Mouse (Mus musculus) CH12.LX (cell line): Measurements from ENCODE around the gene Mef2d. TPM values are rescaled to one million over a fixed set of nuclear protein-coding genes. Genes with fewer than 3 reads are reported as not detected.

Experiments
- DNase-seq: peaks from one replicate; pipeline ENCODE4 v3.0.0-alpha.2; 2013; ENCODE audit errors: extremely low read depth
- H3K27ac ChIP-seq: 2 replicates; pipeline ENCODE4 v1.5.1; 2012; ENCODE audit warnings: low read depth, mild to moderate bottlenecking, control low read depth, moderate library complexity; ENCODE audit not compliant: insufficient read depth
- H3K27me3 ChIP-seq: replicated peaks from 2 replicates; pipeline ENCODE3; 2012; ENCODE audit warnings: inconsistent platforms
- H3K36me3 ChIP-seq, 2 experiments: replicated peaks in 1 of 2; 2 replicates each; pipeline versions ENCODE3 to v1.6.1; 2012; ENCODE audit warnings: inconsistent platforms in 1 of 2, low read length in 1 of 2, mild to moderate bottlenecking in 1 of 2, mixed read lengths in 1 of 2, moderate library complexity in 1 of 2; ENCODE audit not compliant: control insufficient read depth in 1 of 2, insufficient read depth in 1 of 2
- H3K4me1 ChIP-seq, 2 experiments: 2 replicates each; pipeline ENCODE4 v1.6.1; 2012; ENCODE audit warnings: inconsistent platforms in 1 of 2, moderate library complexity in 1 of 2; ENCODE audit not compliant: insufficient read depth in 2 of 2, control insufficient read depth in 1 of 2
- H3K4me2 ChIP-seq: 2 replicates; pipeline ENCODE4 v1.6.1; 2012; ENCODE audit warnings: low read depth, mild to moderate bottlenecking, control low read depth; ENCODE audit not compliant: poor library complexity, insufficient read depth, severe bottlenecking
- H3K4me3 ChIP-seq, 3 experiments: fragments of 150-350 bp in 1 of 3; sonication (generic) in 1 of 3; replicated peaks in 1 of 3; 2 replicates each; pipeline versions ENCODE3 to v1.5.1; 2011 to 2012; ENCODE audit warnings: low read depth in 2 of 3, low read length in 2 of 3, mild to moderate bottlenecking in 2 of 3, moderate library complexity in 2 of 3, control low read depth in 1 of 3, improper control_type of control experiment in 1 of 3, inconsistent platforms in 1 of 3, mixed read lengths in 1 of 3; ENCODE audit not compliant: poor library complexity in 1 of 3
- H3K79me2 ChIP-seq: replicated peaks from 2 replicates; pipeline ENCODE4 v1.6.1; 2012; ENCODE audit warnings: mild to moderate bottlenecking, moderate library complexity; ENCODE audit not compliant: control insufficient read depth, poor library complexity, insufficient read depth, severe bottlenecking; ENCODE audit errors: extremely low read depth
- H3K9ac ChIP-seq: 2 replicates; pipeline ENCODE4 v1.6.1; 2012; ENCODE audit warnings: low read depth, mild to moderate bottlenecking, control low read depth, moderate library complexity; ENCODE audit not compliant: insufficient read depth
- H3K9me3 ChIP-seq: replicated peaks from 2 replicates; pipeline ENCODE3; 2012; ENCODE audit warnings: low read length, inconsistent platforms, mixed read lengths
- CHD1 ChIP-seq: IDR thresholded peaks from 2 replicates; pipeline ENCODE4 v1.6.1; 2012; ENCODE audit warnings: low read depth, low read length, improper control_type of control experiment, inconsistent platforms
- CTCF ChIP-seq, 2 experiments: IDR thresholded peaks in 1 of 2; conservative IDR thresholded peaks in 1 of 2; 2 replicates each; pipeline ENCODE4 v1.5.1; 2011 to 2012; ENCODE audit warnings: low read depth in 2 of 2, low read length in 2 of 2, improper control_type of control experiment in 1 of 2, inconsistent platforms in 1 of 2, mild to moderate bottlenecking in 1 of 2, moderate library complexity in 1 of 2
- ELF1 ChIP-seq: IDR thresholded peaks from 2 replicates; pipeline ENCODE4 v1.6.1; 2014; ENCODE audit warnings: low read depth, mild to moderate bottlenecking, inconsistent platforms, low read length, improper control_type of control experiment
- EP300 ChIP-seq: IDR thresholded peaks from 2 replicates; pipeline ENCODE4 v1.6.1; 2011; ENCODE audit warnings: low read length, improper control_type of control experiment
- JUN ChIP-seq: IDR thresholded peaks from 2 replicates; pipeline ENCODE4 v1.6.1; 2011; ENCODE audit warnings: low read depth, mild to moderate bottlenecking, low read length, improper control_type of control experiment, moderate library complexity; ENCODE audit not compliant: insufficient read depth
- JUND ChIP-seq: conservative IDR thresholded peaks from 2 replicates; pipeline ENCODE4 v1.6.1; 2011; ENCODE audit warnings: low read depth, low read length, improper control_type of control experiment
- KAT2A ChIP-seq: IDR thresholded peaks from 2 replicates; pipeline ENCODE4 v1.6.1; 2012; ENCODE audit warnings: low read length, improper control_type of control experiment, inconsistent platforms; ENCODE audit not compliant: insufficient replicate concordance
- MAZ ChIP-seq: IDR thresholded peaks from 2 replicates; pipeline ENCODE4 v1.6.1; 2012; ENCODE audit warnings: low read depth, mild to moderate bottlenecking, inconsistent platforms, low read length, improper control_type of control experiment, moderate library complexity
- MEF2A ChIP-seq: IDR thresholded peaks from 2 replicates; pipeline ENCODE4 v1.6.1; 2014; ENCODE audit warnings: low read depth, mild to moderate bottlenecking, inconsistent platforms, low read length, improper control_type of control experiment, borderline replicate concordance
- MXI1 ChIP-seq: IDR thresholded peaks from 2 replicates; pipeline ENCODE4 v1.6.1; 2011; ENCODE audit warnings: mild to moderate bottlenecking, low read depth, low read length, improper control_type of control experiment
- MYC ChIP-seq: IDR thresholded peaks from 2 replicates; pipeline ENCODE4 v1.6.1; 2011; ENCODE audit warnings: low read depth, mild to moderate bottlenecking, improper control_type of control experiment, low read length
- PAX5 ChIP-seq: IDR thresholded peaks from 2 replicates; pipeline ENCODE4 v1.6.1; 2012; ENCODE audit warnings: low read length, inconsistent platforms, mixed read lengths
- POLR2A ChIP-seq: IDR thresholded peaks from 2 replicates; pipeline ENCODE4 v1.6.1; 2011; ENCODE audit warnings: low read depth, mild to moderate bottlenecking, improper control_type of control experiment, low read length
- POLR2AphosphoS2 ChIP-seq: IDR thresholded peaks from 2 replicates; pipeline ENCODE4 v1.6.1; 2011; ENCODE audit warnings: low read depth, low read length, improper control_type of control experiment
- RCOR1 ChIP-seq: conservative IDR thresholded peaks from 2 replicates; pipeline ENCODE4 v1.6.1; 2012; ENCODE audit warnings: low read depth, mild to moderate bottlenecking, inconsistent platforms, low read length, improper control_type of control experiment
- SIN3A ChIP-seq: IDR thresholded peaks from 2 replicates; pipeline ENCODE4 v1.6.1; 2012; ENCODE audit warnings: low read length, improper control_type of control experiment, inconsistent platforms
- SMC3 ChIP-seq: IDR thresholded peaks from 2 replicates; pipeline ENCODE4 v1.6.1; 2011; ENCODE audit warnings: low read depth, low read length, improper control_type of control experiment
- TCF12 ChIP-seq: IDR thresholded peaks from 2 replicates; pipeline ENCODE4 v1.6.1; 2014; ENCODE audit warnings: low read depth, mild to moderate bottlenecking, inconsistent platforms, low read length, improper control_type of control experiment
- UBTF ChIP-seq: IDR thresholded peaks from 2 replicates; pipeline ENCODE4 v1.6.1; 2012; ENCODE audit warnings: low read depth, mild to moderate bottlenecking, inconsistent platforms, low read length, improper control_type of control experiment, moderate library complexity
- USF1 ChIP-seq: IDR thresholded peaks from 2 replicates; pipeline ENCODE4 v1.6.1; 2014; ENCODE audit warnings: low read depth, mild to moderate bottlenecking, inconsistent platforms, low read length, improper control_type of control experiment
- ZNF384 ChIP-seq: IDR thresholded peaks from 2 replicates; pipeline ENCODE4 v1.6.1; 2012; ENCODE audit warnings: low read depth, low read length, improper control_type of control experiment, inconsistent platforms
- dilution Hi-C: fragments of 300-500 bp; cut with MboI; formaldehyde crosslinking; loops from 2 replicates; pipeline ENCODE4 v1.14.3; 2020; ENCODE audit warnings: low sequenced_read_pairs; ENCODE audit not compliant: extremely low pct_unique_long_range_greater_than_20kb, extremely low pct_ligation_motif_present
- in situ Hi-C: fragments of 300-500 bp; cut with MboI; formaldehyde crosslinking; loops from 3 replicates; pipeline ENCODE4 v1.14.3; 2019; ENCODE audit warnings: low sequenced_read_pairs, low pct_ligation_motif_present, low pct_unique_long_range_greater_than_20kb, mixed read lengths
- polyA plus RNA-seq: library from polyadenylated mRNA; unstranded; fragments of >175 nt; gene quantifications from 2 replicates; pipeline ENCODE4 v1.2.1, GENCODE M21; 2012; ENCODE audit warnings: low read depth; ENCODE audit not compliant: insufficient read length
- total RNA-seq, 2 experiments: library from RNA; depleted of rRNA; stranded (reverse); fragments of 300-350 nt in 1 of 2; fragments of >200 nt in 1 of 2; gene quantifications; 2 replicates each; pipeline ENCODE4 v1.2.3; 2012 to 2014

Mef2d gene
- total and polyA plus RNA-seq, 3 experiments, result 4.8 to 75.8 (median 10.9) TPM

- Histone ChIP-seq H3K9me3 (peaks cover 7% of the 10 kb centered on the region), H3K27me3 (peaks cover 97% of the 10 kb centered on the region), H3K4me1 (no peaks in the 10 kb centered on the region), H3K4me3 (no peak overlapping the region), H3K4me2 (no peak overlapping the region), H3K9ac (no peak overlapping the region), H3K27ac (no peak overlapping the region), H3K36me3 (no peaks in the 10 kb centered on the region), H3K79me2 (no peaks in the 10 kb centered on the region)
- no peak for DNase-seq
- dilution Hi-C loops, result no loop called here
- in situ Hi-C loops, result no loop called here
- TF ChIP-seq JUN, result no peak
- TF ChIP-seq MYC, result no peak
- TF ChIP-seq CTCF (conservative IDR thresholded peaks at IDR 0.05 in 1 of 2, IDR thresholded peaks at IDR 0.05 in 1 of 2; ENCODE audit: low read depth in 2 of 2, low read length in 2 of 2), result no peak
- TF ChIP-seq EP300, result no peak
- TF ChIP-seq KAT2A, result no peak
- no peak for TF ChIP-seq UBTF
- no peak for TF ChIP-seq MEF2A
- TF ChIP-seq, all 38 proteins: peak for 0
Measured at GRCm38 (mm10) chr3:88204751-88205150, 62.6 kb downstream of the Mef2d start.

DNA sequence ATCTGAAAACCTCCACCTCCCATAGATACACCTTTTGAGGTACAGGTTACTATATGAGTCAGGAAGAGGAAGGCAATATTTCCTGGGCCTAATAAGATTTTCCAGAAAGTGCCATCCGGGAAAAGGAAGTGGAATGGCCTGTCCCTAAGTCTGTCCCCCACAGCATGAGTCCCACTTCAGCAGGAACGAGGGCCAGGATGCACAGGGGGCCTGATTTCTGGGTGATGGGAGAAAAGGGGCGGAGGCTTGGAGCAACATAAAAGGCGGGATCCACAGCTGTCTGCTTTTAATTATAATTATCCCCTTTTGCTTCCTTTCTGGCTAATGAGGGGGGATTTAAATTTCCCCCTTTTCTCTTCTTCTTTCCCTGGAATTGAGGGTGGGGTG is 63.0 kb downstream of the Mef2d start:
- no peak for DNase-seq
- no peaks in the 10 kb centered on the region for H3K79me2 ChIP-seq
- no peak for TF ChIP-seq JUN
- TF ChIP-seq MAZ, result no peak
- no peak for TF ChIP-seq TCF12
- TF ChIP-seq EP300, result no peak
- TF ChIP-seq PAX5, result no peak
- TF ChIP-seq POLR2A, result no peak
- no peak for TF ChIP-seq USF1
- no peak for TF ChIP-seq ELF1
- TF ChIP-seq SIN3A, result no peak
- TF ChIP-seq JUND, result no peak
- no peak for TF ChIP-seq ZNF384
- no peak for TF ChIP-seq SMC3
- TF ChIP-seq RCOR1, result no peak
- no peak for TF ChIP-seq POLR2AphosphoS2
- TF ChIP-seq MXI1, result no peak
- no peak for TF ChIP-seq CHD1
- no peak for TF ChIP-seq KAT2A
- TF ChIP-seq, all 38 proteins: peak for 0
- no peak overlapping the region for H3K4me2 ChIP-seq
- no peak overlapping the region for H3K9ac ChIP-seq
- in situ Hi-C loops (no loop called here), dilution Hi-C loops (no loop called here)
- no peaks in the 10 kb centered on the region for H3K4me1 ChIP-seq
- peaks cover 7% of the 10 kb centered on the region for H3K9me3 ChIP-seq
- peaks cover 99% of the 10 kb centered on the region for H3K27me3 ChIP-seq
- no peak overlapping the region for H3K27ac ChIP-seq
- no peaks in the 10 kb centered on the region for H3K36me3 ChIP-seq
- no peak overlapping the region for H3K4me3 ChIP-seq
